Mouse (Mus musculus) urinary bladder, adult 2 months (tissue): ENCODE results near the gene Cdk19. TPM values are rescaled to one million over a fixed set of nuclear protein-coding genes. Genes with fewer than 3 reads are reported as not detected.

Source experiments
- DNase-seq: peaks from one replicate; pipeline ENCODE4 v3.0.0; 2022; ENCODE audit warnings: low spot score
- polyA plus RNA-seq: library from polyadenylated mRNA; depleted of rRNA; stranded (reverse); fragments of >200 nt; gene quantifications from 2 replicates; pipeline ENCODE4 v1.2.3, GENCODE M21; 2012

Cdk19 gene
- polyA plus RNA-seq, 1 experiment = 14.6 TPM

- no peak for DNase-seq
Measured at GRCm38 (mm10) chr10:40440740-40441139, 101.4 kb downstream of the Cdk19 start.

DNA sequence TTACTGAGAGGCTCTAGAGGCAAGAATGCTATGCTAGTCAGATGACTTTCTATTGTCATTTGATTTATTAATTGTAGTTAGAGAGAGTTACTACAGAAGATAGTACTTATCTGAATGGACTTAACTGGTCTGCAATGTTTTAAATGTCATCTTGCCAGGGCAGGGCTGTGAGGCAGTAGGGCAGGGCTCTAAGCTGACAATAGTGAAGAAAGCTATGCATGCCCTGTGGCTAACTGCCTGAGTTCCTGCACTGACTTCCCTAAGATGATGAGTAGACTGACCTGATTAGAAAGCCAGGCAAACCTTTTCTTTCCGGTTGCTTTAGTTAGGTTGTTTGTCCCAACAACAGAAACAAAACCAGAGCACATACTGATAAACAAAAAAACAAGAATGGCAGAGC is 102.7 kb downstream of the Cdk19 start:
- no peak for DNase-seq

GRCm38 (mm10) chr10:40443371-40443770 is 104.0 kb downstream of the Cdk19 start:
- no peak for DNase-seq

GRCm38 (mm10) chr10:40443806-40444357 is 104.5 kb downstream of the Cdk19 start:
- no peak for DNase-seq

- DNase-seq = no peak
Measured at GRCm38 (mm10) chr10:40444586-40444985, 105.2 kb downstream of the Cdk19 start.

GRCm38 (mm10) chr10:40446088-40446604 is 106.8 kb downstream of the Cdk19 start:
- DNase-seq = no peak

DNA sequence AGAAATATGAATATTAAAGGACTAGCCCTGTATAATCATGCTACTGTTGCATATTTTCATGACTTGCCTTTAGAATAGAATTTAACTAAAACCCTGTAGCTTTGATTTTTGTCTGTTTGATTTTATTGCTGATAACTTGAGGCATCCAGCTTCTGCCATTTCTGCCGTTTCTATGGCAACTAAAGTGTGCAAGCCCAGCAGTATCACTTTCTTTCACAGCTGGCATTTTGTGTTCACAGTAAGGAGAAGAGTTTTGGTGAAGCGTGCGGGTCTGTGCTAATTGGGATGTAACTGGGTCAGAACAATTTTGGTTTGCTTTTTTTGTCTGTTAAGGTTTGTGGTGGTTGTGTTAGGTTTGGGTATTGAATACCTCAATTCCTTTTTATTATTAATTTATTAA is 107.3 kb downstream of the Cdk19 start:
- DNase-seq = no peak

- DNase-seq = no peak
Measured at GRCm38 (mm10) chr10:40447295-40447694, 107.9 kb downstream of the Cdk19 start.

GRCm38 (mm10) chr10:40447921-40448320 is 108.6 kb downstream of the Cdk19 start:
- no peak for DNase-seq

- DNase-seq = no peak
Measured at GRCm38 (mm10) chr10:40448444-40448843, 109.1 kb downstream of the Cdk19 start.

- no peak for DNase-seq
Measured at GRCm38 (mm10) chr10:40449571-40449970, 110.2 kb downstream of the Cdk19 start.

- DNase-seq = no peak
Measured at GRCm38 (mm10) chr10:40450171-40450570, 110.8 kb downstream of the Cdk19 start.

- no peak for DNase-seq
Measured at GRCm38 (mm10) chr10:40457116-40457515, 117.8 kb downstream of the Cdk19 start.

- DNase-seq = no peak
Measured at GRCm38 (mm10) chr10:40459141-40459540, 119.8 kb downstream of the Cdk19 start.

- DNase-seq = no peak
Measured at GRCm38 (mm10) chr10:40461362-40461761, 122.0 kb downstream of the Cdk19 start.

DNA sequence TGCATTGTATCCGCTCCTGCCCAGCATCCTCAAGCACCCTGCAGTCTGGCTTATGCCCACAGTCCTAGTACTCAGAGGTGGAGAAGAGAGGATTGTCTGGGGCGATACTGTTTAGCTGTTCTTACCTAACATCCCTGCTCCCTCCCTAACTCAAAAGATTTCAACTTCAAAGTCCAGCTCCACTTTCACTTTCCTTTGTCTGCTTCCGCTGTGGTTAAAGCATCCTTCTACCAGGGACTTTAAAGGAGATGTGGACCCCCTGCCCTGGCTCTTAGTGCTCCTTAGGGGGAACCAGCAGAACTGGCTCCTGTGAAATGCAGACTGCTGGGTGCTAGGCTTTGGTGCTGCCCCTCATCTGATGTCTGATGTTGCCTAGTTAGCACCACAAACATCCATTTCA is 122.9 kb downstream of the Cdk19 start:
- no peak for DNase-seq

DNA sequence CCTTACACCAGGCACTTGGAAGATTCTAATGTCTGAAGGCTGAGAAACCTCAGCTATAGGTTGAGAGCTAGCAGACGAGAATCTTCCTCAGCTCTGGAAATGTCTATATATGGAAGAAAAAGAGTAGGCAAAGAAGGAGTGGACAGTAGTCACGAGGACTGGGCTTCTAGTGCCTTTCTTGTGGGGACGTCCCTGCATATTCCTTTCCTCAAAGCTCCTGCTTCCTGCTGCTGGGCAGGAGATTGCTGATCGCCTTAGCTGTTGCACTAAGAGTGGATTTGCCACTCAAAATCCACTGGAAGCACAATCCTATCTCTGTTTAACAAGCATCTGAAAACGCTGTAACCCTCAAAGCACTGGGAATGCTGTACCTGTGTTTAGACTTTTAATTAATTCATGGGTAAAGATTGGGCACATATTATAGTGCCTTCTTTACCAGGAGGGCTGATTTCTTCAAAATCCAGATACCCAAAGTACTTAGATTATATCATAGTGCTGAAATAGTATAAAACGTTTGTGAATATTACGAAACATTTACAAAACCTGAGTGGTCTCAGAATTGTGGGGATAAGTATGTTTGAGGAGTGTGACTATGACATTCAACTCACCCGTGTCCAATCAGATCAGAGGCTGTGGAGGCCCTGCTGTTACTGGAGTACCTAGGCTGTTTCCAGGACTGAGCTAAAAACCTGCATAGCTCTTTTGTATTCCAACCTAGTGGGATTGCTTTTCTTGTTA is 128.0 kb downstream of the Cdk19 start:
- DNase-seq = no peak

DNA sequence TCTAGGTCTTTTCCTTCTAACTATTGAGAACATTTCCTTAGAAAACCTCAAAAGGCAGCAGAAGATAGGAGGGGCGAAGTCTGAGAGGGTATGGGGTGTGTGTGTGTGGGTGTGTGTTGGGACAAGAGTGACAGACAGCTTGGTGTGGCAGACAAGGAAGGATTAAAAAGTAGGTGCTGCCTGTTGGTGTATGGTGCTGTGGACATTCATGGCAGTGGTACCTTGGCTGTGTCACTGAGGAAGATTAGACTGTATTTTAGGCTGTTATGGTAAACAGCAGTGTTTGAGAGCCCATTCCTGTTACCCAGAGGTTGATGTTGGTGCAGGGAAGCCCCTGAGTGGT is 128.5 kb downstream of the Cdk19 start:
- DNase-seq = no peak

DNA sequence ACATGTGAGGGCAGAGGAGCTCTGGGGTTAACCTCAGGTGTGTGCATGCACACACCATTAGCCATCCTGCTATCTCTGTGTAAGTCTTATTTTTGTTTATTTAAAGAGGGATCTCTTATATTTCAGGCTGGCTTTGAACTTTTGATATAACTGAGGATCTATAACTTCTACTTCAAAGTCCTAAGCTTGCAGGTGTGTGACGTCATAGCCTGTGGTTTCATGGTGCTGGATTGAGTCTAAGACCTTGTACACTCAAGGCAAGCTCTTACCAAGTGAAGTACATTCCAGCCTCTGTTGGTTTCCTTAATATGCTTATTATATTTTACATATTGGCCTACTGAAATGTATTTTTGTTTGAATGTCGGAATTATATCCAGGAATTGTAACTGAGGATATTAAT is 129.8 kb downstream of the Cdk19 start:
- no peak for DNase-seq

DNA sequence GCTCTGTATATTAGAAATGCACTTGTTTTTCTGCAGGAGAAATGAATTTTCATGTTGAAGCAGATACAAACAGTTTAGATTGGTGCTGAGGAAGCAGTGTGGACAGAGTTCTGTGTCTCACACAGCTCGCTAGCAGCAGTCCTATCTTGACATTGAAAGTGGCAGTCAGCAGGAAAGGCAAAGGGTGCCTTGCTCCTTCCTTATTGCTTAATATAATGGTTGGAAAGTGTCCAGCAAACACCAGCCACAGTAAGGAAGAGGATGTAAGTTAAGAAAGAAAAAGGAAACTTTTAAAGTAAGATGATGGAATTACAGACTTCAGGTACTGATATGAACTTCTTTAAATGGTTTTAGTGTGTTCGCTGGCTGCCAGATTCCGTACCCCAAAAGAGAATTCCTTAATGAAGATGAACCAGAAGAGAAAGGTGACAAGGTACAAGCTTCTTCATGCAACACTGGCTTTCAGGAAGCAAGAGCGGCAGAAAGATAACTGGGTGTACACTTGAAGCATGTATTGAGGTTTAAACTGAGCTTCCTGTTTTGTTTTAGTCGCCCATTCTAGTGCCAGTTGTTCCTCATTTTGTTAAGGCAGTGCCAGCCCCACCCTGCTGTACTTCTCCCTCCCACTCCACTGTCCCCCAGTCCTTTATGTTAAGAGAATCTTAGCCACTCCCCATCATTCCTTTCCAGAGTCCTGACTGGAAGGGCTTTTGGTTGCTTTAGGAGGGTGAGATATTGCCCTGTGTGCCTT is 137.3 kb downstream of the Cdk19 start:
- DNase-seq = no peak

DNA sequence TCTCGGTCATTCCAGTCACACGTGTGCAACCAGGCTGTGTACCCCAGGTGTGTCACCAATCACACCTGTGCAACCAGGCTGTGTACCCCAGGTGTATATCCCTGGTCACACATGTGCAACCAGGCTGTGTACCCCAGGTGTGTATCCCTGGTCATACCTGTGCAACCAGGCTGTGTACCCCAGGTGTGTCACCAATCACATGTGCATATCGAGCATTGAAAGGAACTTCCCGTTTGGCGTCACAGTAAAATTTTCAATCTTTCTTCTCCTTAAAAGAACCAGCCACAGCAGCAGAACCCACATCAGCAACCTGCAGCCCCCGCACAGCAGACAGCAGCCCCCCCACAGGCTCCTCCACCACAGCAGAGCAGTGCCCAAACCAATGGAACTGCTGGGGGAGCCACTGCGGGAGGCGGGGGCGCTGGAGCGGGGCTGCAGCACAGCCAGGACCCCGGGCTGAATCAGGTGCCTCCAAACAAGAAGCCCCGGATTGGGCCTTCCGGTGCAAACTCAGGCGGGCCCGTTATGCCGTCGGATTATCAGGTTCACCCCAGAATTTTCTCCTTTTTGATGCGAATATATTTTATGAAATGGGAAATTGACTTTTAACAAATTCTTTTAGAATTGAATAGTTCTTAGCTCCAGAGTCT is 138.2 kb downstream of the Cdk19 start:
- DNase-seq = no peak

DNA sequence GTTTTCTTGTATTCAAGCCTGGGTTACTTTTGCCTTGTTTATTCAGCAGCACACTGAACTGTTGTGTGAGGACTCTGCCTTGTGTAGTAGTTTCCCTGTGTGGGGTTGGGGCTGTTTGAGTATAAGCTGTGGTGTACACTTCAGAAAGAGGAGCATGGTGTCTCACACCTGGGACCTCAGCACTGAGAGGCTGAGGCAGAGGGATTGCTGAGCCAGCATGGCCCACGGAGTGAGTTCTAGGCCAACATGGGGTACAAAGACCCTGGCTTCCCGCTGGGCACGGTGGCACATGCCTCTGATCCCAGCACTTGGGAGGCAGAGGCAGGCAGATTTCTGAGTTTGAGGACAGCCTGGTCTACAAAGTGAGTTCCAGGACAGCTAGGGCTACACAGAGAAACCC is 139.3 kb downstream of the Cdk19 start:
- DNase-seq = no peak
